Mouse (Mus musculus) ZHBTc4 (cell line): ENCODE results near the gene Uimc1.
A peak's percentile ranks its signal among the peaks of the same experiment; 100 is the strongest.

Experiments
- DNase-seq: peaks from one replicate; pipeline ENCODE4 v3.0.0-alpha.2; 2011; ENCODE audit warnings: low read depth, low spot score

The Uimc1 gene

GRCm38 (mm10) chr13:54997568-54997967 is 102.5 kb downstream of the Uimc1 start:
- DNase-seq, result no peak

DNA sequence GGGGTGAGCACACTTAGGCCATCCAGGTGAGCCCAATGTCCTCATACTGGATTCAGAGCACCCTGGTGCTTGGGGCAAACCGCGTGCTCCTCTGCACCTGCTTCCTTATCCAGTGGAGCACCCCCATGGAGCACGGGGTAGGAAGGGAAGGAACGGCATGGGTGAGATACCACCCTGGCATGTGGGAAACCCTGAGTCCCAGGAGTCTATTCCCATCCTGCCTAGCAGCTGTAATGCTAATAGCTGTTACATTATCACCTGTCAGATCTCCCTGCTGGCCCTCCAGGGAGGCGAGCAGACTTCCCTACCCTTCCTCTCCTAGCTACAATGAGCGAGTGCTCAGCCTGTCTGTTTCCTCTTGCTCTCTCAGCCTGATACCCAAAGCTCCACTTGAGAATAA is 104.9 kb downstream of the Uimc1 start:
- no peak for DNase-seq

GRCm38 (mm10) chr13:54994576-54994975 is 105.5 kb downstream of the Uimc1 start:
- no peak for DNase-seq

- no peak for DNase-seq
These were observed 107.9 kb downstream of the Uimc1 start for GRCm38 (mm10) chr13:54992215-54992614.

DNA sequence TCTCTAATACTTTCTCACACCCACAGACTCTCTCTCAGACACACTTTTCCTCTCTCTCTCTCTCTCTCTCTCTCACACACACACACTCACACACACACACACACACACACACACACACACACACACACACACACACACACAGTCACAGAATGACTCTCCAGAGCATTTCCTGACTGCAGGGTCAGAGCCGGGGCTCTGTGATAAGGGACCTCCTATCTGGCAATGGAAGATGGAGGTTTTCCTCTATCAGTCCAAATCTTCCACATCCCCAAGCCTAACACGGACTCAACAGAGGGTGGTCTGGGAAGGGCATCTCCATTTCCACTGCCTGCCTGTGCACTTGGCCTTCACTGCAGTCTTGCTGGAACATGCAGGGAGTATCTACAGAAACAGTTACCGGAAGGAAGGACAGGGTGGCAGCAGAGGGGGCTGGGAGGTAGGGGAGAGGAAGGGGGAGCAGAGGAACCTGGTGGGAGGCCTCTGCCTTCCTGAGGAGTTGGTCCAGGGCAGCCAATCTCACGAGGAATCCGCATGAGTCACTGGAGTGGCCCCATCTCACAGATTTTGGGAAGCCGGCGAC is 111.8 kb downstream of the Uimc1 start:
- DNase-seq, result no peak

DNA sequence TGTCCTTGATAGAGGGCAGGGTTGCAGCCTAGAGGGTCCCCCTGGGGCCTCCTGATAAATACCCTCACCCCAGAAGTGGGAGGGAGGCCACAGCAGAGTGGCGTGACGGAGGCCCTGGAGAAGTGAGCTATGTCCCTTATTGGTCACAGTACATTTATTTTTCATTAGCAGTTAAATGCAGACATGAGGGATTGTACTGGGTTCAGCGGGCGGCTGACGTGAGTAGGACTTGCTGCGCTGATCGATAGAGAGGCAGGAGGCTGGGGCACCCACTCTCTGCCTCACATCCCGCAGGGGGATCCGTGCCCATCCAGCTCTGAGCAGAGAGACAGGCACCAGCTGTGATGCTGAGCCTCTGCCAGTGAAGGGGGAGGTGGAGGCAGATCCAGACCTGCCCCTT is 112.7 kb downstream of the Uimc1 start:
- DNase-seq, result no peak

- peak; percentile 74 for DNase-seq
These were observed 116.5 kb downstream of the Uimc1 start for GRCm38 (mm10) chr13:54983614-54984013.

DNA sequence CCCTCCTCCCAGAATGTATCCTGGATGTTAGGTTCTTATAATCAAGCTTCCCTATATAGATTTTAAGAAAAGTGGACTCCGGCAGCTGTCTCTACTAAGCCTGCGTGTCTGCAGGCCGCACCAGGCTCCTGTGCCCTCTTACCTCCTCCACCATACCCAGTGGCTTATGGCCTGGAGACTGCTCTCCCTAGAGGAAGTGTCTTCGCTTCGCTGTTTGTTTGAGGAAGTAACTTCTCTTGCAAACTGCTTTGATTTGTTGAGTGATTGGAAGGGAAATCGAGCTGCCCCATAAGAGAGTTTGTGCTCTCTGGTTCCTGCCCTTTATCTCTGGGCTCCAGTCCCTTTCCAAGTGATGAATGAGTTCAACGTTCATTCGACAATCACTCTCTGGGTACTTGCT is 117.1 kb downstream of the Uimc1 start:
- DNase-seq, result no peak

GRCm38 (mm10) chr13:54980957-54981356 is 119.1 kb downstream of the Uimc1 start:
- DNase-seq, result no peak

- no peak for DNase-seq
These were observed 121.3 kb downstream of the Uimc1 start for GRCm38 (mm10) chr13:54978804-54979203.
